Mouse (Mus musculus) bone marrow macrophage, adult 2 months (primary cell): ENCODE data around the gene Sept3.

Experiments used
- CTCF ChIP-seq: IDR thresholded peaks from 2 replicates; pipeline ENCODE4 v1.5.1; 2012; ENCODE audit warnings: low read depth, mild to moderate bottlenecking, low read length, moderate library complexity
- POLR2A ChIP-seq: IDR thresholded peaks from 2 replicates; pipeline ENCODE4 v1.6.1; 2012; ENCODE audit warnings: mild to moderate bottlenecking, low read depth, low read length, borderline replicate concordance

DNA sequence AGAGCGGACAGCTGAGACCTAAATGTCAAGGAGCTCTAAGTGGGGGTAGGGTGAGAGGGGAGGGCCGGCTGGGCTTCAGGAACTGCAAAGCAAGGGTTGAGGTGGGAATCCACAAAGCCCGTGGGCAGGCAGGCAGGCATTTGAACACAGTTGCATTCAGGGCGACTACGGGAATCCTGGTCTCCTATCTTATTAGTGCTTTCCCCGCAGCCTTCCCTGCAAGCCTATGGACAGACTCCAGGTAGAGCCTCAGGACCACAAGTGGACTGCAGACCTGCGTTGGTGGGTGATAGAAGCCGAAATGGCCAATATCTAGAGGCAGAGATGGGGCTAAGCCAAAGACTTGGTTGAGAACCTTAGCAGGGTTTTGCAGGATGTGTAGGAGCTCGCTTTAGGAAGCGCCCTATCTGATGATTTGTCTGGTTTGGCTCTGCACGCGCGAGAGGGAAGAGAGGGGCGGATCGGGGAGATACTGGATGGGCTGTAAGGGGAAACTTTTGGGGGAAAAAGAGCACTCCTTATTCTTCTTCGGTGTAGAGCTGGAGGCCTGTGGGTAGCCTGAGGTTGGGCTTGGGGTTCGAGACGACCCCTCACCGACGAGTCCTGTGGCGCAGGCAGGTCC is 65.8 kb downstream of the Sept3 start:
- TF ChIP-seq POLR2A (no peak), CTCF (no peak)
